Mouse (Mus musculus) telencephalon, adult 2 months (tissue): ENCODE results near the gene Mprip.

Source experiments
- DNase-seq: peaks from one replicate; pipeline ENCODE4 v3.0.0-alpha.2; 2011; ENCODE audit warnings: low read depth, low spot score

Gene Mprip

GRCm38 (mm10) chr11:59758191-59758985, 97.3 kb downstream of the Mprip start:
- no peak for DNase-seq

GRCm38 (mm10) chr11:59759178-59759577, 98.1 kb downstream of the Mprip start:
- peak; percentile 76 for DNase-seq

GRCm38 (mm10) chr11:59759626-59760025, 98.5 kb downstream of the Mprip start:
- no peak for DNase-seq

- no peak for DNase-seq
Measured at GRCm38 (mm10) chr11:59760796-59761195, 99.7 kb downstream of the Mprip start.

GRCm38 (mm10) chr11:59769307-59769706, 108.2 kb downstream of the Mprip start:
- no peak for DNase-seq

GRCm38 (mm10) chr11:59769738-59770137, 108.6 kb downstream of the Mprip start:
- DNase-seq = no peak

GRCm38 (mm10) chr11:59770753-59771152, 109.6 kb downstream of the Mprip start:
- no peak for DNase-seq

- DNase-seq = no peak
Measured at GRCm38 (mm10) chr11:59772291-59772690, 111.2 kb downstream of the Mprip start.

GRCm38 (mm10) chr11:59772902-59773301, 111.8 kb downstream of the Mprip start:
- DNase-seq = no peak

GRCm38 (mm10) chr11:59774522-59774921, 113.4 kb downstream of the Mprip start:
- DNase-seq = no peak

GRCm38 (mm10) chr11:59775435-59776148, 114.5 kb downstream of the Mprip start:
- DNase-seq = no peak

- no peak for DNase-seq
Measured at GRCm38 (mm10) chr11:59777259-59777658, 116.2 kb downstream of the Mprip start.

GRCm38 (mm10) chr11:59778181-59778873, 117.2 kb downstream of the Mprip start:
- peak; percentile 32 for DNase-seq

GRCm38 (mm10) chr11:59778874-59779223, 117.7 kb downstream of the Mprip start:
- no peak for DNase-seq

GRCm38 (mm10) chr11:59779406-59779805, 118.3 kb downstream of the Mprip start:
- DNase-seq = no peak

GRCm38 (mm10) chr11:59780241-59780640, 119.1 kb downstream of the Mprip start:
- DNase-seq = no peak

GRCm38 (mm10) chr11:59782091-59782590, 121.0 kb downstream of the Mprip start:
- DNase-seq = no peak

- DNase-seq = no peak
Measured at GRCm38 (mm10) chr11:59783591-59783990, 122.5 kb downstream of the Mprip start.

GRCm38 (mm10) chr11:59786444-59787198, 125.5 kb downstream of the Mprip start:
- DNase-seq = no peak

GRCm38 (mm10) chr11:59787199-59787781, 126.2 kb downstream of the Mprip start, which contains the start of gene Pld6:
Gene Pld6, minus strand, starts transcription at chr11:59787645.
- DNase-seq = no peak

- DNase-seq = no peak
Measured at GRCm38 (mm10) chr11:59789311-59789710, 128.2 kb downstream of the Mprip start.
